Mouse (Mus musculus) adrenal gland, adult 8-10 months (tissue): ENCODE data around the gene Armh3. TPM values are rescaled to one million over a fixed set of nuclear protein-coding genes. Genes with fewer than 3 reads are reported as not detected.

Source experiments
- DNase-seq: peaks from one replicate; pipeline ENCODE4 v3.0.0; 2022
- total RNA-seq, 4 experiments: library from RNA; stranded (reverse); gene quantifications; 2 replicates each; pipeline ENCODE4 v1.2.4; 2022

The Armh3 gene
- total RNA-seq, 4 experiments from 2014 or later, result 19.0 to 27.7 (median 20.8) TPM

DNA sequence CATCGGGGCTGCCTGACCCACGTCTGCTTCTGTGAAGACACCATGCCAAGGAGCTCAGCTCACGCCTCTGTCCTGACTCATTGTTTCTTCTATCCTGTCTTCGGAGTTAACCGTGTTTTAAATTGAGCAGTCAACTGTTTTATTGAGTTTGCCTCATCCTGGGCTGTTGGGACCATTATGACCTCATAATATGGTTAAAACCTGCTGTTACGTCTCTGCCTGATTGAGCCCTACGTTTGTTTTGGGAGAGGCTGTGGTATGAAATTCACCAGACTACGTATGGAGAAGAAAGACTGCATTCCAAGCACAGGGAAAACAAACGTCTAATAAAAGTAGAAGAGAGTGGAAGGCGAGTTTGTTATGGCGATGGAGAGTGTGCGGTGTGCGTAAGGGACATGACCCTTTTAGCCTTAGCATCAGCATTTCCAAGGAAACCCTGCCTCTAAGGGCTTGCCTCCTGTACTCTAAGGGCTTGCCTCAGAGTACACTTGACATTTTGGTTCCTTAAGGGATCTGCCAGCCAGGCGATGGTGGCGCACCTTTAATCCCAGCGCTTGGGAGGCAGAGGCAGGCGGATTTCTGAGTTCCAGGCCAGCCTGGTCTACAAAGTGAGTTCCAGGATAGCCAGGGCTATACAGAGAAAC, 214.2 kb downstream of the Armh3 start:
- no peak for DNase-seq

DNA sequence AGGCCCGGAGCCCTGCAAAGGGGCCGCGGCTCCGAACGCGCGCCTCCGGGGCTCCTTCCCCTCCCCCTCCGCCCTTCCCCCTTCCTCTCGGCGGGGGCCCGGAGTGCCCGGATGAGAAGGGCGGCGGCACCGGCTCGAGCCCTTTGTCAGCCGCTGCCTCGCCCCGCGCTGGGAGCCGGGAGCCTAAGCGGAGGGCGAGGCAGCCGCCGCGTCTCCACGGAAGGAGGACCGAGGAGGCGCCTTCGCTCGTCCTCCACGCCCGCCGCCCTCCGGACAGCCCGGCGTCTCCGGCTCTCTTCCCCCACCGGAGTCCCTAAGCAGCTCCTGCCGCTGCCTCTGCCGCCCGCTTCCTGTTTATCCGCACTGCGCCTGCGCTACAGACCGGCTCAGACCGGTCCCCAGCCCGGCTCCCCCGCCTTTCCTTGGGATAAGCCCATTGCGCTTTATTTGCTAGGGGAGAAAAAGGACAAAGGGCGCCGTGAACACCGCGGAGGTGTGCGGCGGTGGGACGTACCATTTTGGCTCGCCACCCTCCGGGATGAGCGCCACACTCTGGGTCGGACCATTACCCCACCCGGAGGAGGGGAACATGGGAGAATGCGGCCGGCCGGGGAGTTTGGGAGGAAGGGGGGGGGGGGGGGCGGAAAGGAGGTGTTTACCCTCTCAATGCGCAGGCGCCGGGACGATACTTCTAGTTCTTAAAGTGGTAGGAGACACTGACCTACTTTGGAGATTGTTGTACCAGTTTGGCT, 214.9 kb downstream of the Armh3 start, which contains the start of gene Mgea5:
Mgea5 (minus strand) TSS at position 657 of the 752 bp plus-strand sequence.
- peak; percentile 98 for DNase-seq

DNA sequence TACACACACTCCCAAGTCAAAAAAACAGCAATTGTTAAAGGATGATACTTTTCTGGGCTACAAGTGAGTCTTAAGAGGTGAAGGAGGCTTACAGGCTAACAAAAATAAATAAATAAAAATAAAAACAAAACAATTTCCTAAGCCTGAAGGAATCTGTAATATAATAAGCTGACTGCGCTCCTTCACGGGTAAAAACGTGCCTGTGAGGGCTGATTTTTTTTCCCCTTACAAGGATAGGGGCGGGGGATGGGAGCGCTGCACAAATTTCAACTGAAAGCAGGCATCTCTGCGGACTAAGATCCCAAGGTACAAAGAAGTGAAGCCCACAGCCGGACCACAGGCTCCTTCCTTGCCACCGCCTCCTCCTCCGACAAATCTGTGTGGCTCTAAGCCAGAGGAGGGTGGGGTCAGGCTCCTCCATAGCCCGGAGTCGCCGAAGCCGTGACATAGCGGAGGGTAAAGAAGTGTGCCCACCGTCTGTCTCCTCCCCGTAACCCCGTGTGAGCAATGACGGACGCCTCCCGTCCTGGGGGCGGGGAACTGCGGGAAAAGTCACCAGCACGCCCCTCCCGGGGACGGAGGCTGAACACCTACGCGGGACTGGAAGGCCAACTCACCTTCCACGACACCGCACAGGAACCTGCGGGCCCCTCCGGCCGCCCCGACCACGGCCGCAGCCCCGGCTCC, 215.8 kb downstream of the Armh3 start:
- peak; percentile 69 for DNase-seq

DNA sequence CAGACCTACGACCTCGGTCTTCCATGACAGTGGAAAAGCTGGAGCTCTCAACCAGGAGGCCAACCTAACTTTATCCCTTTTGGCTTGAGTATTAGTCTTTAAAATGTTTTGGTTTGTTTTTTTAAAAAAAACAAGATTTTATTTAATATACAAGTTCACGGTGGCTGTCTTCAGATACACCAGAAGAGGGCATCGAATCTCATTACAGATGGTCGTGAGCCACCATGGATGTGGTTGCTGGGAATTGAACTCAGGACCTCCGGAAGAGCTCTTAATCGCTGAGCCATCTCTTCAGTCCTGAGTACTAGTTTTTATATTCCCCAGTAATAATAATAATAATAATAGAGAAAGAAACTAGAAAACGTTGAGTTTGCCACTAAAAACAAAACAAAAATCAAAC, 216.6 kb downstream of the Armh3 start:
- DNase-seq, result no peak

DNA sequence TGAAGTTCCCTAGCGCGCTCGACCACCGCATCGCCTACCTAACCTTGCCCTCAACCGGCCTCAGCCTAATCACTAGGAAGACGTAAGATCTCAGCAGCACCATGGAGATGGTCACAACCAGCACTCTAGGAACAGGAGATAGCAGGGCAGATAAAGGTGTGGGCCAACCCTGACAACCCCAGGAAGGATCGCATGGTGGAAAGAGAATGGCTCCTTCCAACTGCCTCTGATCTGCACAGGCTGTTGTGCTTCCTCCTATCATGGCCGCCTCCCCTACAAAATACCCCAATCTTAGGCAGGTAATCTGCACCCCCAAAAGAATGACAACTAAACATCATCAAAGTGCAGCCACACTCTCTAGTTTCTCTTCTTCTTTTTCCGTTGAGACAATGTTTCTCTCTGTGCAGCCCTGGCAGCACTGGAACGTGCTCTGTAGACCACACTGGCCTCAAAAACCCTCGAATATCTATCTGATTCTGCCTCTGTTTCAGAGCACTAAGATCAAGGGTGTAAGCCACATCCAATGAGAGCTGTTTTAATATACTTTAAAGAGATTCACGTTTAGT, 217.9 kb downstream of the Armh3 start:
- no peak for DNase-seq

DNA sequence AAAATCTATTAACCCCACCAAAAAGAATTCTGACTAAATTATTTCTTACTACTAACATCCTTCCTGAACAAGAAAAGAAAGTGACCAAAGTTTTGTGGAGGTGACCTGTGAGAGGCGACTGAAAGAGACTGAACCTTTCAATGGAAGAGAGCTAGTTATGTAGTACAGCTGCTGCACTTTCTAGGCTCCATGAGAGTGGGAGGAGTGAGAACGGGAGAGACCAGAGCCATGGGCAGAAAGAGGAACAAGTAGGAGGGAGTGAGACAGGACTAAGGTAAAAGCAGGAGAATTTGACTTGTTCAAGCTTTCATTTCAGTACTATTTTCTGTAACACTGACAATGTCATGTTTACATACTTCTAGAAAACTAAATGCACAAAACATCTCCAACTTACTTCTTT, 222.8 kb downstream of the Armh3 start:
- DNase-seq, result no peak

DNA sequence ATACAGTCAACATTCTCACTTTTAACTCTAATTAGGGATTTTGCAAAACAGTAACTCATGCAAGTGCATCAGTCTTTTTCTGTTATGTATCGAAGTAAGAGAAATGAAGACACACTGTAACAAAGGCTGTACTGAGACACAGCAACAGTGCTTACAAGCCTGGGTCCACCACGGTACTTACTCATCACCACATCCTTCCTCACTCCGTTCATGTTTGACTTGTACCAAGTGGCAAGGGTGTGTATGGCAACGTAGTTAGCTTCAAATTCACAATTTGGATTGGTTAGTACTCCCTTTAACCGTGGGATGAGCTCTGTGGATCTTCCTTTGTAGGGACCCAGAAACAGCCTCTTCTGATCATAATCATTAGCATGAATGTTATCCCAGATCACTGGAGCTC, 226.8 kb downstream of the Armh3 start:
- no peak for DNase-seq

Other genes starting within 250 kb of the Armh3 start
- 10 to 100 TPM; 26.4 to 35.4 (median 29.2) TPM for gene Npm3, start 248.9 kb downstream of the Armh3 start, total RNA-seq
- 10 to 100 TPM; 67.3 to 95.3 (median 84.0) TPM for gene Mgea5, start 214.7 kb downstream of the Armh3 start, total RNA-seq
- 1 to 10 TPM in 1 of 4 experiments, under 1 TPM in 3; 0.45 to 2.0 (median 0.61) TPM for gene Kcnip2, start 182.4 kb downstream of the Armh3 start, total RNA-seq
- 10 to 100 TPM; 13.0 to 25.3 (median 19.9) TPM for gene Hps6, start 5.0 kb upstream of the Armh3 start, total RNA-seq
- 10 to 100 TPM; 27.8 to 37.8 (median 34.3) TPM for gene Pprc1, start 46.4 kb upstream of the Armh3 start, total RNA-seq
- gene Ldb1, start 46.7 kb upstream of the Armh3 start, total RNA-seq, result 100 to 1,000 TPM in 2 of 4 experiments, 10 to 100 TPM in 2; 55.5 to 115 (median 89.6) TPM
- gene Nolc1, start 77.4 kb upstream of the Armh3 start, total RNA-seq, result 10 to 100 TPM; 43.3 to 47.8 (median 45.5) TPM
- 10 to 100 TPM in 2 of 4 experiments, under 1 TPM in 2; 0.28 to 43.1 (median 15.1) TPM for gene Elovl3, start 133.4 kb upstream of the Armh3 start, total RNA-seq
- gene Pitx3, start 149.8 kb upstream of the Armh3 start, total RNA-seq, result under 1 TPM in 2 of 4 experiments, not detected in 2; 0.17 to 0.35 TPM
- gene Gbf1, start 154.0 kb upstream of the Armh3 start, total RNA-seq, result 100 to 1,000 TPM in 1 of 4 experiments, 10 to 100 TPM in 3; 81.0 to 101 (median 85.3) TPM